7 mouse cellular contexts compared by ENCODE assay signal in the genomic region with DNA sequence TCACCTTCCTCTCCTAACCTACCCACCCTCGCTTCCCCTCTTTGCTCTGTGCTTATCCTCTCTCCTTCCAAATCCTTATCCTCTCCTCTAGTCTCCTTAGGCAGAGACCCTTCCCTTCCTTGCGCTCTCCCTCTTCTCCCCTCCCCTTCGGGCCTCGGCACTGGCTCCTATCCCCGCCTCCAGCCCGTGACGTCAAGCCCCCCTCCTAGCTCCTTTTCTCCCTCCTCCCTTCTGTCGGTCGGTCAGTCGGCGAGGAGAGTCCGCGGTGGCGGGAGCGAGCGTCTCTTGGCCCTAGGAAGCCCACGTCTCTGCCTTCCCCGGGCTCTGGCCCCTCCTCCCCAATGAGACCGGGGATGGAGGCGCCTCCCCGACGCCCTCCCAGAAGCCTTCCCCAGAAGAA. TPM values are rescaled to one million over a fixed set of nuclear protein-coding genes. Genes with fewer than 3 reads are reported as not detected.
DNase-seq lines count a peak whose midpoint lies in the region; ATAC-seq and TF ChIP-seq lines count a peak whose summit lies in the region.

No protein-coding gene starts in this region.

- 0 out of 2 replicates have a peak, but pooled peaks have one; percentile 74 for TF ChIP-seq POLR2A in limb, embryonic 14.5 days (IDR thresholded peaks at IDR 0.05; ENCODE audit: borderline replicate concordance, extremely low read depth, insufficient read depth, insufficient read length)

- ATAC-seq in embryonic facial prominence, embryonic 15.5 days (ENCODE audit: insufficient number of reproducible peaks, low FRiP score, low TSS enrichment, low read depth), result peak; percentile 45; the same call in 1 of the 2 replicates
- ATAC-seq in limb, embryonic 14.5 days (ENCODE audit: low FRiP score, low read depth), result peak; percentile 67
- ATAC-seq in midbrain, embryonic 14.5 days (ENCODE audit: low FRiP score, low TSS enrichment), result peak; percentile 71

- WGBS in embryonic facial prominence, embryonic 15.5 days, result 1% methylated on average over 22 of the region's 22 CpGs
- WGBS in heart, embryonic 10.5 days, result under 1% methylated on average over 21 of the region's 22 CpGs
- 2% methylated on average over 20 of the region's 22 CpGs for WGBS in limb, embryonic 14.5 days
- 1% methylated on average over 22 of the region's 22 CpGs for WGBS in midbrain, embryonic 14.5 days

- peaks cover 2% of the 10 kb centered on the region for H3K4me1 ChIP-seq in brown adipose tissue, adult 24 weeks (ENCODE audit: control insufficient read depth, insufficient read depth, insufficient read length, low read length)
- peaks cover 44% of the 10 kb centered on the region for H3K4me1 ChIP-seq in embryonic facial prominence, embryonic 15.5 days
- peaks cover 34% of the 10 kb centered on the region for H3K4me1 ChIP-seq in heart, embryonic 10.5 days
- peaks cover 28% of the 10 kb centered on the region for H3K4me1 ChIP-seq in limb, embryonic 14.5 days (ENCODE audit: control insufficient read depth, insufficient read depth, low read length)
- peaks cover 47% of the 10 kb centered on the region for H3K4me1 ChIP-seq in midbrain, embryonic 14.5 days (ENCODE audit: control insufficient read depth, insufficient read depth, low read length)

- peak overlapping the region; percentile 36 for H3K4me3 ChIP-seq in brown adipose tissue, adult 24 weeks (ENCODE audit: insufficient read depth, low read depth, low read length)
- peak overlapping the region; percentile 67 for H3K4me3 ChIP-seq in embryonic facial prominence, embryonic 15.5 days (replicated peaks)
- H3K4me3 ChIP-seq in heart, embryonic 10.5 days, result peak overlapping the region; percentile 80
- H3K4me3 ChIP-seq in limb, embryonic 14.5 days (replicated peaks; ENCODE audit: low read length), result peak overlapping the region; percentile 60
- H3K4me3 ChIP-seq in midbrain, embryonic 14.5 days (replicated peaks; ENCODE audit: low read depth, low read length), result peak overlapping the region; percentile 92

- peak overlapping the region; percentile 73 for H3K4me2 ChIP-seq in embryonic facial prominence, embryonic 15.5 days (replicated peaks)
- H3K4me2 ChIP-seq in limb, embryonic 14.5 days (replicated peaks; ENCODE audit: low read depth, low read length, severe bottlenecking), result peak overlapping the region; percentile 82
- H3K4me2 ChIP-seq in midbrain, embryonic 14.5 days (ENCODE audit: low read length), result peak overlapping the region; percentile 86

- H3K9me3 ChIP-seq in embryonic facial prominence, embryonic 15.5 days (replicated peaks), result no peaks in the 10 kb centered on the region
- no peaks in the 10 kb centered on the region for H3K9me3 ChIP-seq in heart, embryonic 10.5 days
- H3K9me3 ChIP-seq in limb, embryonic 14.5 days (ENCODE audit: control insufficient read depth, low read length), result no peaks in the 10 kb centered on the region
- no peaks in the 10 kb centered on the region for H3K9me3 ChIP-seq in midbrain, embryonic 14.5 days (ENCODE audit: control insufficient read depth, low read length)

- H3K36me3 ChIP-seq in embryonic facial prominence, embryonic 15.5 days, result 0 out of 2 replicates have a peak, but pooled peaks cover 14% of the 10 kb centered on the region
- H3K36me3 ChIP-seq in heart, embryonic 10.5 days, result peaks cover 21% of the 10 kb centered on the region
- H3K36me3 ChIP-seq in limb, embryonic 14.5 days (ENCODE audit: control insufficient read depth, insufficient read depth, low read length), result peaks cover 16% of the 10 kb centered on the region
- H3K36me3 ChIP-seq in midbrain, embryonic 14.5 days (ENCODE audit: control insufficient read depth, insufficient read depth, low read length), result peaks cover 17% of the 10 kb centered on the region
- no peaks in the 10 kb centered on the region; the same call in 1 of the 2 replicates for H3K36me3 ChIP-seq in splenic B cell, adult 2 months (ENCODE audit: control insufficient read depth, insufficient read depth, low read length, poor library complexity, severe bottlenecking)

- peak; percentile 88 for DNase-seq in heart, embryonic 10.5 days (ENCODE audit: low spot score)
- peak; percentile 67 for DNase-seq in kidney, adult 9 months
- peak; percentile 73 for DNase-seq in limb, embryonic 14.5 days (ENCODE audit: low spot score)
- peak; percentile 93 for DNase-seq in midbrain, embryonic 14.5 days
- peak; percentile 30 for DNase-seq in splenic B cell, adult 2 months (ENCODE audit: low read depth, low spot score)

- H3K27me3 ChIP-seq in embryonic facial prominence, embryonic 15.5 days, result peaks cover 4% of the 10 kb centered on the region; the same call in 1 of the 2 replicates
- H3K27me3 ChIP-seq in heart, embryonic 10.5 days (ENCODE audit: insufficient read depth, poor library complexity, severe bottlenecking), result peaks cover 27% of the 10 kb centered on the region
- H3K27me3 ChIP-seq in limb, embryonic 14.5 days (ENCODE audit: control insufficient read depth, insufficient read depth, low read length), result no peaks in the 10 kb centered on the region
- peaks cover 4% of the 10 kb centered on the region; the same call in 1 of the 2 replicates for H3K27me3 ChIP-seq in midbrain, embryonic 14.5 days (ENCODE audit: control insufficient read depth, insufficient read depth, low read length)
- no peaks in the 10 kb centered on the region for H3K27me3 ChIP-seq in splenic B cell, adult 2 months (ENCODE audit: control insufficient read depth, insufficient read depth, low read length, poor library complexity, severe bottlenecking)

- H3K9ac ChIP-seq in embryonic facial prominence, embryonic 15.5 days, result peak overlapping the region; percentile 50
- peak overlapping the region; percentile 80 for H3K9ac ChIP-seq in limb, embryonic 14.5 days (ENCODE audit: low read depth, low read length, severe bottlenecking)
- H3K9ac ChIP-seq in midbrain, embryonic 14.5 days (replicated peaks; ENCODE audit: low read length), result peak overlapping the region; percentile 91

- H3K27ac ChIP-seq in brown adipose tissue, adult 24 weeks (replicated peaks; ENCODE audit: low read depth, low read length), result no peak overlapping the region
- H3K27ac ChIP-seq in embryonic facial prominence, embryonic 15.5 days (replicated peaks), result peak overlapping the region; percentile 73
- H3K27ac ChIP-seq in heart, embryonic 10.5 days, result peak overlapping the region; percentile 83
- H3K27ac ChIP-seq in limb, embryonic 14.5 days (replicated peaks; ENCODE audit: low read depth, low read length), result 0 out of 2 replicates have a peak overlapping the region, but pooled peaks have one; percentile 38
- H3K27ac ChIP-seq in midbrain, embryonic 14.5 days (replicated peaks; ENCODE audit: low read depth, low read length), result peak overlapping the region; percentile 87

RNA-seq across cellular contexts. Expression of gene Gabbr1, which starts 4.6 kb away (rescaled TPM):
- 3.8 and 4.5 TPM in 2 replicates for polyA plus RNA-seq in brown adipose tissue, adult 24 weeks (2012; ENCODE audit: insufficient read depth, insufficient read length, missing spikeins)
- 11.5 and 15.0 TPM in 2 replicates for polyA plus RNA-seq in embryonic facial prominence, embryonic 15.5 days (2015; fragmentation: Nextera tagmentation; extraction: Ambion mirVana)
- 5.8 and 9.6 TPM in 2 replicates for polyA plus RNA-seq in heart, embryonic 10.5 days (2016; fragmentation: Nextera tagmentation; extraction: Ambion mirVana)
- polyA plus RNA-seq in limb, embryonic 14.5 days (2012; rRNA removed), result 111 and 139 TPM in 2 replicates
- polyA plus RNA-seq in limb, embryonic 14.5 days (2014; fragmentation: Nextera tagmentation; extraction: Ambion mirVana), result 8.4 and 11.1 TPM in 2 replicates
- polyA plus RNA-seq in midbrain, embryonic 14.5 days (2014; fragmentation: Nextera tagmentation; extraction: Ambion mirVana), result 103 and 123 TPM in 2 replicates

RNA-seq across cellular contexts. Expression of gene Mog, which starts 27.2 kb away (rescaled TPM):
- not detected in 2 replicates for polyA plus RNA-seq in brown adipose tissue, adult 24 weeks (2012; ENCODE audit: insufficient read depth, insufficient read length, missing spikeins)
- polyA plus RNA-seq in embryonic facial prominence, embryonic 15.5 days (2015; fragmentation: Nextera tagmentation; extraction: Ambion mirVana), result 0.09 TPM in 1 of 2 replicates, not detected in the other
- 0.10 and 0.14 TPM in 2 replicates for polyA plus RNA-seq in heart, embryonic 10.5 days (2016; fragmentation: Nextera tagmentation; extraction: Ambion mirVana)
- polyA plus RNA-seq in limb, embryonic 14.5 days (2012; rRNA removed), result not detected in 2 replicates
- 0.35 TPM in 1 of 2 replicates, not detected in the other for polyA plus RNA-seq in limb, embryonic 14.5 days (2014; fragmentation: Nextera tagmentation; extraction: Ambion mirVana)
- polyA plus RNA-seq in midbrain, embryonic 14.5 days (2014; fragmentation: Nextera tagmentation; extraction: Ambion mirVana), result 1.9 and 2.2 TPM in 2 replicates

RNA-seq across cellular contexts. Expression of gene Olfr90, which starts 37.9 kb away (rescaled TPM):
- polyA plus RNA-seq in brown adipose tissue, adult 24 weeks (2012; ENCODE audit: insufficient read depth, insufficient read length, missing spikeins), result not detected in 2 replicates
- polyA plus RNA-seq in embryonic facial prominence, embryonic 15.5 days (2015; fragmentation: Nextera tagmentation; extraction: Ambion mirVana), result 0.07 TPM in 1 of 2 replicates, not detected in the other
- not detected in 2 replicates for polyA plus RNA-seq in heart, embryonic 10.5 days (2016; fragmentation: Nextera tagmentation; extraction: Ambion mirVana)
- polyA plus RNA-seq in limb, embryonic 14.5 days (2012; rRNA removed), result not detected in 2 replicates
- polyA plus RNA-seq in limb, embryonic 14.5 days (2014; fragmentation: Nextera tagmentation; extraction: Ambion mirVana), result not detected in 2 replicates
- not detected in 2 replicates for polyA plus RNA-seq in midbrain, embryonic 14.5 days (2014; fragmentation: Nextera tagmentation; extraction: Ambion mirVana)

RNA-seq across cellular contexts. Expression of gene Olfr91, which starts 47.7 kb away (rescaled TPM):
- not detected in 2 replicates for polyA plus RNA-seq in brown adipose tissue, adult 24 weeks (2012; ENCODE audit: insufficient read depth, insufficient read length, missing spikeins)
- polyA plus RNA-seq in embryonic facial prominence, embryonic 15.5 days (2015; fragmentation: Nextera tagmentation; extraction: Ambion mirVana), result not detected in 2 replicates
- polyA plus RNA-seq in heart, embryonic 10.5 days (2016; fragmentation: Nextera tagmentation; extraction: Ambion mirVana), result 0.15 TPM in 1 of 2 replicates, not detected in the other
- not detected in 2 replicates for polyA plus RNA-seq in limb, embryonic 14.5 days (2012; rRNA removed)
- polyA plus RNA-seq in limb, embryonic 14.5 days (2014; fragmentation: Nextera tagmentation; extraction: Ambion mirVana), result 0.07 TPM in 1 of 2 replicates, not detected in the other
- polyA plus RNA-seq in midbrain, embryonic 14.5 days (2014; fragmentation: Nextera tagmentation; extraction: Ambion mirVana), result not detected in 2 replicates

RNA-seq across cellular contexts. Expression of gene Zfp57, which starts 49.4 kb away (rescaled TPM):
- not detected in 2 replicates for polyA plus RNA-seq in brown adipose tissue, adult 24 weeks (2012; ENCODE audit: insufficient read depth, insufficient read length, missing spikeins)
- 52.2 and 62.2 TPM in 2 replicates for polyA plus RNA-seq in embryonic facial prominence, embryonic 15.5 days (2015; fragmentation: Nextera tagmentation; extraction: Ambion mirVana)
- 65.9 and 84.5 TPM in 2 replicates for polyA plus RNA-seq in heart, embryonic 10.5 days (2016; fragmentation: Nextera tagmentation; extraction: Ambion mirVana)
- 140 and 149 TPM in 2 replicates for polyA plus RNA-seq in limb, embryonic 14.5 days (2012; rRNA removed)
- polyA plus RNA-seq in limb, embryonic 14.5 days (2014; fragmentation: Nextera tagmentation; extraction: Ambion mirVana), result 85.9 and 86.1 TPM in 2 replicates
- polyA plus RNA-seq in midbrain, embryonic 14.5 days (2014; fragmentation: Nextera tagmentation; extraction: Ambion mirVana), result 283 and 301 TPM in 2 replicates

Comparison
In these comparisons a context has a peak if more than half of its experiments do, and no peak if none do; other contexts are left out.
1. H3K4me3 ChIP-seq: peak in every context shown above with its lines; median percentile 92 in midbrain, embryonic 14.5 days; 80 in heart, embryonic 10.5 days; 67 in embryonic facial prominence, embryonic 15.5 days; 60 in limb, embryonic 14.5 days; 36 in brown adipose tissue, adult 24 weeks.
2. DNase-seq: peak in every context shown above with its lines; median percentile 93 in midbrain, embryonic 14.5 days; 88 in heart, embryonic 10.5 days; 73 in limb, embryonic 14.5 days; 67 in kidney, adult 9 months; 30 in splenic B cell, adult 2 months.